Mouse (Mus musculus): Measurements from ENCODE around the gene Lipa.

Lipa gene

GRCm38 (mm10) chr19:34526941-34527682 lies at the start of gene Lipa:
TSS of gene Lipa (minus strand) at chr19:34527474.
- peak; percentile 93 to 95 for DNase-seq

- DNase-seq: no peak
Measured at GRCm38 (mm10) chr19:34573650-34574049, 46.4 kb upstream of the Lipa start.

- DNase-seq: no peak
Measured at GRCm38 (mm10) chr19:34571080-34571479, 43.8 kb upstream of the Lipa start.

- DNase-seq: no peak
Measured at GRCm38 (mm10) chr19:34569896-34570476, 42.7 kb upstream of the Lipa start.

GRCm38 (mm10) chr19:34568988-34569895 lies 42.0 kb upstream of the Lipa start:
- no peak for DNase-seq

GRCm38 (mm10) chr19:34566178-34566784 lies 39.0 kb upstream of the Lipa start:
- no peak for DNase-seq

GRCm38 (mm10) chr19:34562556-34562955 lies 35.3 kb upstream of the Lipa start:
- no peak for DNase-seq

GRCm38 (mm10) chr19:34556621-34557020 lies 29.3 kb upstream of the Lipa start:
- no peak for DNase-seq

- DNase-seq: no peak
Measured at GRCm38 (mm10) chr19:34554061-34554460, 26.8 kb upstream of the Lipa start.

- DNase-seq: no peak
Measured at GRCm38 (mm10) chr19:34553522-34553921, 26.2 kb upstream of the Lipa start.

- DNase-seq: no peak
Measured at GRCm38 (mm10) chr19:34553021-34553420, 25.7 kb upstream of the Lipa start.

- no peak for DNase-seq
Measured at GRCm38 (mm10) chr19:34551981-34552380, 24.7 kb upstream of the Lipa start.

- peak; percentile 52 to 68 for DNase-seq
Measured at GRCm38 (mm10) chr19:34550534-34551223, 23.4 kb upstream of the Lipa start, which contains the start of gene Ifit2. TSS of gene Ifit2 (plus strand) at chr19:34550694.

GRCm38 (mm10) chr19:34550205-34550533 lies 22.9 kb upstream of the Lipa start:
- DNase-seq: no peak

- peak; percentile 67 to 74 for DNase-seq
Measured at GRCm38 (mm10) chr19:34547976-34548375, 20.7 kb upstream of the Lipa start.

- DNase-seq: no peak
Measured at GRCm38 (mm10) chr19:34546211-34546610, 18.9 kb upstream of the Lipa start.

GRCm38 (mm10) chr19:34539422-34539821 lies 12.1 kb upstream of the Lipa start:
- no peak for DNase-seq

- DNase-seq: no peak
Measured at GRCm38 (mm10) chr19:34532061-34532751, 4.9 kb upstream of the Lipa start.

- DNase-seq: peak in 1 of 2 experiments; percentile 42
Measured at GRCm38 (mm10) chr19:34526321-34526923, 852 bp downstream of the Lipa start.

- no peak for DNase-seq
Measured at GRCm38 (mm10) chr19:34524646-34525045, 2.6 kb downstream of the Lipa start.

GRCm38 (mm10) chr19:34523106-34523725 lies 4.1 kb downstream of the Lipa start:
- DNase-seq: no peak

All from thymus, adult 18-20 months (tissue).